Mouse (Mus musculus) midbrain, embryonic 12.5 days (tissue): ENCODE results near the gene Slc25a40. TPM values are rescaled to one million over a fixed set of nuclear protein-coding genes. Genes with fewer than 3 reads are reported as not detected.

Source experiments
- ATAC-seq: fragments of 200-750 bp; cut with Nextera tagmentation; 2 replicates; pipeline ENCODE4 v1.8.0; 2017; ENCODE audit warnings: low read depth, moderate TSS enrichment, moderate library complexity; ENCODE audit not compliant: low FRiP score
- H3K27ac ChIP-seq: fragments of 300-500 bp; sonication (generic); replicated peaks from 2 replicates; pipeline ENCODE4 v1.5.1; 2016; ENCODE audit warnings: mild to moderate bottlenecking
- H3K27me3 ChIP-seq: fragments of 300-500 bp; sonication (generic); 2 replicates; pipeline ENCODE4 v1.6.1; 2016; ENCODE audit warnings: mild to moderate bottlenecking
- H3K36me3 ChIP-seq: fragments of 300-500 bp; sonication (generic); 2 replicates; pipeline ENCODE4 v1.6.1; 2016
- H3K4me1 ChIP-seq: fragments of 300-500 bp; sonication (generic); 2 replicates; pipeline ENCODE4 v1.6.1; 2016
- H3K4me2 ChIP-seq: fragments of 300-500 bp; sonication (generic); replicated peaks from 2 replicates; pipeline ENCODE4 v1.6.1; 2016; ENCODE audit warnings: mild to moderate bottlenecking, moderate library complexity
- H3K4me3 ChIP-seq: fragments of 300-500 bp; sonication (generic); 2 replicates; pipeline ENCODE4 v1.5.1; 2016; ENCODE audit warnings: mild to moderate bottlenecking
- H3K9ac ChIP-seq: fragments of 300-500 bp; sonication (generic); replicated peaks from 2 replicates; pipeline ENCODE4 v1.6.1; 2016; ENCODE audit warnings: mild to moderate bottlenecking, moderate library complexity
- H3K9me3 ChIP-seq: fragments of 300-500 bp; sonication (generic); 2 replicates; pipeline ENCODE4 v1.6.1; 2016; ENCODE audit warnings: mild to moderate bottlenecking
- WGBS: fragments of 180-500 bp; shearing (Covaris S2); methylation state at CpG from one replicate; pipeline ENCODE4 v1.1.7; 2016; 5-methylcytosine and 5-hydroxymethylcytosine counted together
- polyA plus RNA-seq: library from polyadenylated mRNA; unstranded; fragments of >200 nt; fragmentation: Nextera tagmentation; extraction: Ambion mirVana; gene quantifications from 2 replicates; pipeline ENCODE4 v1.2.1, GENCODE M21; 2016

Gene Slc25a40
- polyA plus RNA-seq, 1 experiment from 2014 or later = 10.3 TPM

DNA sequence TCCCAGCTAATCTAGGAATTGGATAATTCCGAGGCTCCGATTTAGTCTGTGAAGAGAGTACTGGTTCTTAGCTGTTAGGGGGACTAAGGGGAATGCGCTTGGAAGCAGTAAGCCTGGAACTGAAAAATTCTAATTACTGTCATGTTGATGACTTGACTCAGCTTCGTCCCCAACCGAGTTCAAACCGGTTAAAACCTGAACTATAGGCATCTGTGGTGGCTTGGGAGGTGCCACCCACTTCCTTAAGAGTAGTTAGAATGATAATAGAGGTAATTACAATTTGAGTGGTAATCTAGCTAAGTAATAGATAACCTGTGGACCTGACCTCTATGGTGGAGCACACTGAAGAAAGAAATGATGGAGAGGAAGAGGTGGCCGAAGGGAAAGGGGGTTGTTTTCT lies 1.5 kb downstream of the Slc25a40 start:
- H3K9me3 ChIP-seq = no peaks in the 10 kb centered on the region
- H3K4me2 ChIP-seq = peak overlapping the region; percentile 63
- H3K4me3 ChIP-seq = peak overlapping the region; percentile 64
- H3K4me1 ChIP-seq = peaks cover 17% of the 10 kb centered on the region
- 16% methylated on average over 7 of the region's 7 CpGs for WGBS
- no peak overlapping the region for H3K27ac ChIP-seq
- no peak for ATAC-seq
- no peak overlapping the region; the same call in 1 of the 2 replicates for H3K9ac ChIP-seq
- H3K36me3 ChIP-seq = peaks cover 9% of the 10 kb centered on the region
- H3K27me3 ChIP-seq = no peaks in the 10 kb centered on the region

DNA sequence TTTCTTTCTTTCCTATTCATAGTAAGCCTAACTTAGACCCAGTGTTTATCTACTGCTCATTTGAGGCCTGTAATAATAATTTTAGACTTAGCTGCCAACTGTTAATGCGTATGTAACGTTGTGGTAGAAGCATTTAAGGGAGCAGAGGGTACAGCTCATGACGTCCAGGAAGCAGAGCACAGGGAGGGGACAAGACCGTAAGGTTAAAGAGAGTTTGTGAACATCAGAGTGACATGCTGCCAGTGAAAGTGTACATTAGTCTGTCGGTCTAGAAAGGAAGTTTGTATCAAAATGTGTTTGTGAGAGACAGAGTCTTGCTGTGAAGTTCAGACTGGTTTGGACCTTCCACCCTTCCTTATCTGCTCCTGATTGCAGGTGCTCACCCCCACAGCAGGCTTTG lies 3.2 kb downstream of the Slc25a40 start:
- 86% methylated on average over 5 of the region's 5 CpGs for WGBS
- no peak overlapping the region for H3K4me3 ChIP-seq
- peaks cover 15% of the 10 kb centered on the region for H3K4me1 ChIP-seq
- H3K36me3 ChIP-seq = no peaks in the 10 kb centered on the region
- H3K27ac ChIP-seq = no peak overlapping the region
- no peaks in the 10 kb centered on the region for H3K27me3 ChIP-seq
- H3K9ac ChIP-seq = no peak overlapping the region
- no peaks in the 10 kb centered on the region for H3K9me3 ChIP-seq
- no peak overlapping the region for H3K4me2 ChIP-seq
- no peak for ATAC-seq

- Histone ChIP-seq H3K4me2 (no peak overlapping the region), H3K36me3 (0 out of 2 replicates have a peak, but pooled peaks cover 8% of the 10 kb centered on the region), H3K9ac (no peak overlapping the region), H3K27me3 (no peaks in the 10 kb centered on the region), H3K9me3 (no peaks in the 10 kb centered on the region), H3K4me3 (no peak overlapping the region), H3K27ac (no peak overlapping the region), H3K4me1 (no peaks in the 10 kb centered on the region)
- no peak for ATAC-seq
- 93% methylated on average over 5 of the region's 5 CpGs for WGBS
Measured at GRCm38 (mm10) chr5:8437481-8438156, 15.0 kb downstream of the Slc25a40 start.

GRCm38 (mm10) chr5:8439095-8439494 lies 16.4 kb downstream of the Slc25a40 start:
- Histone ChIP-seq H3K27me3 (no peaks in the 10 kb centered on the region), H3K4me3 (no peak overlapping the region), H3K27ac (no peak overlapping the region), H3K9me3 (no peaks in the 10 kb centered on the region), H3K9ac (no peak overlapping the region), H3K4me1 (no peaks in the 10 kb centered on the region), H3K4me2 (no peak overlapping the region), H3K36me3 (0 out of 2 replicates have a peak, but pooled peaks cover 8% of the 10 kb centered on the region)
- ATAC-seq = no peak
- WGBS = 69% methylated on average over 2 of the region's 2 CpGs

- Histone ChIP-seq H3K4me3 (no peak overlapping the region), H3K4me1 (no peaks in the 10 kb centered on the region), H3K36me3 (peaks cover 16% of the 10 kb centered on the region; the same call in 1 of the 2 replicates), H3K9ac (no peak overlapping the region), H3K9me3 (no peaks in the 10 kb centered on the region), H3K4me2 (no peak overlapping the region), H3K27ac (no peak overlapping the region), H3K27me3 (no peaks in the 10 kb centered on the region)
- ATAC-seq = no peak
Measured at GRCm38 (mm10) chr5:8455565-8455964, 32.9 kb downstream of the Slc25a40 start.

DNA sequence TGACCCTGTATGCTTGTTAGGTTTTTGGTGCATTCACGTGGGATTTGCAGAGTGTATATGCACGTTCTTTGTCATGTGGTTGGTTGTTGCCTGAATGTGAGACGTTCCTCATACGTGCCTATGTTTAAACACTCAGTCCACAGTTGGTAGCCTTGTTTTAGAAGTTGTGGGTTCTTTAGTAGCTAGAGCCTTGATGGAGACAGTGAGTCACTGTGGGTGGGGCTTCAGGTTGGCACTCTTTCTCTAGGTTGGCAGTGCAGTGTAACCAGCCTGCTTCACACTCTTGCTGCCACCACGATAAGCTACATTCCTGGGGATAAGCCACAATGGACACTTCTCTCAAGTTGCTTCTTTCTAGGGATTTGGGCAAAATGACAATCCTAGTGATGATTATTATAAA lies 33.9 kb downstream of the Slc25a40 start:
- H3K27me3 ChIP-seq = no peaks in the 10 kb centered on the region
- H3K4me1 ChIP-seq = no peaks in the 10 kb centered on the region
- H3K9me3 ChIP-seq = no peaks in the 10 kb centered on the region
- no peak overlapping the region for H3K4me2 ChIP-seq
- 93% methylated on average over 5 of the region's 5 CpGs for WGBS
- H3K36me3 ChIP-seq = peaks cover 16% of the 10 kb centered on the region; the same call in 1 of the 2 replicates
- ATAC-seq = no peak
- no peak overlapping the region for H3K4me3 ChIP-seq
- H3K9ac ChIP-seq = no peak overlapping the region
- H3K27ac ChIP-seq = no peak overlapping the region

- Histone ChIP-seq H3K9me3 (no peaks in the 10 kb centered on the region), H3K36me3 (no peaks in the 10 kb centered on the region), H3K4me2 (no peak overlapping the region), H3K4me1 (peaks cover 8% of the 10 kb centered on the region; the same call in 1 of the 2 replicates), H3K4me3 (no peak overlapping the region), H3K27ac (peak overlapping the region; percentile 49; the same call in 1 of the 2 replicates), H3K9ac (no peak overlapping the region), H3K27me3 (peaks cover 19% of the 10 kb centered on the region)
- ATAC-seq = peak; percentile 44
- 42% methylated on average over 4 of the region's 4 CpGs for WGBS
Measured at GRCm38 (mm10) chr5:8487989-8488700, 65.5 kb downstream of the Slc25a40 start.

GRCm38 (mm10) chr5:8488701-8489297 lies 66.1 kb downstream of the Slc25a40 start:
- peak; percentile 55 for ATAC-seq
- no peak overlapping the region for H3K4me3 ChIP-seq
- H3K36me3 ChIP-seq = no peaks in the 10 kb centered on the region
- no peaks in the 10 kb centered on the region for H3K9me3 ChIP-seq
- H3K27ac ChIP-seq = peak overlapping the region; percentile 49; the same call in 1 of the 2 replicates
- H3K9ac ChIP-seq = no peak overlapping the region
- peaks cover 8% of the 10 kb centered on the region; the same call in 1 of the 2 replicates for H3K4me1 ChIP-seq
- peaks cover 19% of the 10 kb centered on the region for H3K27me3 ChIP-seq
- WGBS = 33% methylated on average over 2 of the region's 2 CpGs
- H3K4me2 ChIP-seq = no peak overlapping the region

- Histone ChIP-seq H3K9me3 (no peaks in the 10 kb centered on the region), H3K4me1 (peaks cover 8% of the 10 kb centered on the region; the same call in 1 of the 2 replicates), H3K4me3 (no peak overlapping the region), H3K9ac (no peak overlapping the region), H3K27ac (no peak overlapping the region), H3K27me3 (peaks cover 19% of the 10 kb centered on the region), H3K4me2 (no peak overlapping the region), H3K36me3 (no peaks in the 10 kb centered on the region)
- ATAC-seq = peak; percentile 59
- WGBS = 44% methylated on average over 6 of the region's 6 CpGs
Measured at GRCm38 (mm10) chr5:8489471-8490110, 66.9 kb downstream of the Slc25a40 start.

DNA sequence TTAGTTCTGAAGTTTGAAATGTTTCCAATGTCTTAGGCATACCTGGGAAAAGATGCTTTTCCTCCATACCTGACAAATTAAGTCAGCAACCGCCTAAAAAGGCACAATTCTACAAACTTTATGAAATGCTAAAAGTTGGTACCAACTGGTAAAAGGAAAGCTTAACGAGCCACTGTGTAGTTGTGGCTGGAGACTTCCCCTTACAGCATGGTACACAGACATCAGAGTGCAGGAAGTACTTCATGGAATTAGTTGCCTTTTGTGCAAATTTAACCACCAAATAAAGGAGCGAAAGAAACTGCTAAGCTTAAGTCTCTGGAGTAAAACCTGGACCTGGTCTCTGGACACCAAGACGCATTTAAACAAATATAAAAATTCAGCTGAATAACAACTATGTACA lies 69.1 kb downstream of the Slc25a40 start:
- Histone ChIP-seq H3K4me1 (peaks cover 8% of the 10 kb centered on the region; the same call in 1 of the 2 replicates), H3K4me2 (no peak overlapping the region), H3K9me3 (no peaks in the 10 kb centered on the region), H3K4me3 (no peak overlapping the region), H3K36me3 (no peaks in the 10 kb centered on the region), H3K9ac (no peak overlapping the region), H3K27ac (no peak overlapping the region), H3K27me3 (peaks cover 19% of the 10 kb centered on the region)
- no peak for ATAC-seq
- WGBS = 72% methylated on average over 4 of the region's 4 CpGs
